Mouse (Mus musculus): Measurements from ENCODE around the gene F13b.

F13b gene

DNA sequence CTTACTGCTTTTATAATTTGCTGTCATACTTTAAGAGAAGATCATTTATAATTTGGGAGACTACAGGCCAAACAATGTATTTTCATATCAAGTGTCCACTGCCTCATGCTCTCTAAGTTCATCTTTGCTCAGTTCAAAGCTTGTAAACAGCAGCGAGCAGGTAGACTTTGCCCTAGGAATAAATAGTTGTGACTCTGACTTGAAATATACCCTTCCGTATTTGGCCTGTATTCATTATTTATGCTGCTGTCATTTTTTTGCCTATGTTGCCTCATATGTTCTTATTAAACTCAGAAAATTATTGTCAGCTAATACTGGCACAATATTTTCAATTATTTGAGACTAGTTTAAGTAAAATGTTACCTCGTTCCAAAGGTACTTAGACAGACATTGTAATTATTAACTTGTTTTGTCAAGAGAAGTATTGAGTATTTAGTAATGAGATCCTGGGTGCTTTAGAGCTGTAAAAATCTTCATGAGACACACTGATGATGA is at the start of gene F13b:
F13b (plus strand) TSS at position 445 of the 495 bp plus-strand sequence.
- in situ Hi-C loops (cut with MboI) = no loop called here

- in situ Hi-C loops (cut with MboI) = no loop called here
These were observed 46.9 kb upstream of the F13b start, which contains the start of gene Aspm for GRCm38 (mm10) chr1:139454340-139455225. Gene Aspm (plus strand): TSS chr1:139454772.

DNA sequence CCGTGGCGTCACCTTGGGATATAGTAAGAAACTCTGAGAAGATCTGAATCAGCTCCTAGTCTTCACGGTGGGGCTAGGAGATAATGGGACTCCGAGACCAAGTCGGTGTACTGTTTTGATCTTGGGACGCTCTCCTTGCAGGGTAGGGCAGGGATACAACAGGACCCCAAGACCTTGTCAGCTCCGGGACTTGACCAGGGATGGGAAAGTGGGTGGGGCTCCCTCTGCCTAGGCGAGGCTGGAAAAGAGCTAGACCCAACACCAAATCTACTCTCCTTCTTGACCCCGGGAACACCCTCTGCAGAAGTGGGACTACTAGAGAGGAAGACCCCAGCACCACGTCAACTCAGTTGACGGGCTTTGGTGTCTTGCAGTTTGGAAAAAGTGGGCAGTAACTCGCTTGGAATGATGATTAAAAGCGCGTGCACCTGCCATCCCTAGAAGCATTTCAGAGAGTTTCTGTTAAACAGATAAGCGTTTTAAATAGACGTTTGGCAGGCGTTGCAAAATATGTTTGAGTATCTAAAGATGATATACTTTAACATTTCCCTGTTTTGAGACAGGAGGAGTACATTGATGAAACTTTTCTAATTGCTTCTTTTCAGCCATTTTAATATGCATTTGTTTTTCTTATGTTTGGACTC is 46.2 kb upstream of the F13b start:
- in situ Hi-C loops (cut with MboI) = no loop called here

DNA sequence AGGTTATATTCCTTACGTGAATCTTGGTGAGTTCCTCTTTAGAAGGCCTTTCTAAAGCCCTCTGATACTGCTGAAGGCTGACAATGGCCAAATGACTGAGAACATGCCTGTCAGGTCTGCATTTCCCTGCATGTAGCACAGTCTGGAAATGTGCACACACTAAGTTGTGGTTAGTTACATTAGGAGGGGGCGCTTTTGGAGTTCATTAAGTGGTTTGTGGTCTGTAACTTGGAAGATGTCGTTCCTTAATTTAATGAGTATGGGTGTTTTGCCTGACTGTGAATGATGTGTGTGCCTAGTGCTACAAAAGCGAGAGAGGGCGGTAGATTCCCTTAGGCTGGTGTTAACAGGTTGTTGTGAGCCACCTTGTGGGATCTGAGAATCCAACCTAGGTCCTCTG is 40.7 kb upstream of the F13b start:
- in situ Hi-C loops (cut with MboI) = no loop called here

- in situ Hi-C loops (cut with MboI) = no loop called here
These were observed 35.6 kb upstream of the F13b start for GRCm38 (mm10) chr1:139465936-139466335.

- in situ Hi-C loops (cut with MboI) = no loop called here
These were observed 22.6 kb upstream of the F13b start for GRCm38 (mm10) chr1:139478898-139479297.

DNA sequence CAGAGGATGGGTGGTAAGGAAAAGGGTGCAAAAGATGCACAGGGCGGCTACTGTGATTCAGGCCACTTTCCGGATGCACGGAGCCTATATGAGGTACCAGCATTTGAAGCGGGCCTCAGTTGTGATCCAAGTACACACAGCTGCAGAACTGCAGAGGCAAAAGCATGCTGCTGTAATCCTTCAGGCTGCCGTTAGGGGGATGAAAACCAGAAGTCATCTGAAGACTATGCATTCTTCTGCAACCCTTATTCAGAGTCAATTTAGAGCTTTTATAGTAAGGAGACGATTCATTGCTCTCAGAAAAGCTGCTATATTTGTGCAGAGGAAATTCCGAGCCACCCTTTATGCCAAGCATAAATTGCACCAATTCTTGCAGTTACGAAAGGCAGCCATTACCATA is 21.3 kb upstream of the F13b start:
- in situ Hi-C loops (cut with MboI) = no loop called here

GRCm38 (mm10) chr1:139481146-139481545 is 20.4 kb upstream of the F13b start:
- in situ Hi-C loops (cut with MboI) = no loop called here

DNA sequence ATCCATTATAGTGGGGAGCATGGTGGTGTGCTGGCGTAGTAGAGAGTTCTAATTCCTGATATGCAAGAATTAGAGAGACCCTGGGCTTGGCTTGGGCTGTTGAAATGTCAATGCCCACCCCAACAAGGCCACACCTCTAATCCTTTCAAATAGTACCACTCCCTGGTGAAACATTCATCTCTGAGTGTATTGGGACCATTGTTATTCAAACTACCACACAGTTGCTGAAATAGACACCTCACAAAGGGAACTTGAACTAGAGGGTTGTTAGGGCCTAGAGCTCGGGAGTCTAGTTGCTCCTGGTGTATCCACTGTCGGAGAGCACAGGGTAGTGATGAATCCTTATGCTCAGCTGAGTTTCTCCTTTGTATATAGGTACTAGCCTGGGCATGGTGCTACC is 6.9 kb upstream of the F13b start:
- in situ Hi-C loops (cut with MboI) = no loop called here

- in situ Hi-C loops (cut with MboI) = no loop called here
These were observed 6.1 kb upstream of the F13b start for GRCm38 (mm10) chr1:139495408-139495807.

DNA sequence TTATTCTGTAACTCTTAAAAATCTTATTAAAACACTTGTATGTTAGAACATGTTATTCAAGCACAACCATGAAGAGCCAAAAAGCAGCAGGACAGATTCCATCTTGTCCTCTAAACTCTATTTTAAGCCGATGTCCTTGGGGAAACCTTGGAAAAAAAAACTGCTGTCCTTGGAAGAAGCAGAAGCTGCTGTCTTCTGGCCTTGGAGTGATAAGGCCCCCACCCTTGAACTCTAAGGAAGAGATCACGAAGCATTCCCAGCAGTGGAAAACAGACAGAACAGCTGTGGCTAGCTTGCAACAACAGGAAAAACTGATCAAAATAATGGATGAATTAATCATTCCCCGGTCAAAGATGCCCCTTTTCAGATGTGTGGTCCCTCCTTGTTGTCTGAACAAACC is 5.3 kb upstream of the F13b start:
- in situ Hi-C loops (cut with MboI) = no loop called here

GRCm38 (mm10) chr1:139499751-139500150 is 1.8 kb upstream of the F13b start:
- in situ Hi-C loops (cut with MboI) = no loop called here

DNA sequence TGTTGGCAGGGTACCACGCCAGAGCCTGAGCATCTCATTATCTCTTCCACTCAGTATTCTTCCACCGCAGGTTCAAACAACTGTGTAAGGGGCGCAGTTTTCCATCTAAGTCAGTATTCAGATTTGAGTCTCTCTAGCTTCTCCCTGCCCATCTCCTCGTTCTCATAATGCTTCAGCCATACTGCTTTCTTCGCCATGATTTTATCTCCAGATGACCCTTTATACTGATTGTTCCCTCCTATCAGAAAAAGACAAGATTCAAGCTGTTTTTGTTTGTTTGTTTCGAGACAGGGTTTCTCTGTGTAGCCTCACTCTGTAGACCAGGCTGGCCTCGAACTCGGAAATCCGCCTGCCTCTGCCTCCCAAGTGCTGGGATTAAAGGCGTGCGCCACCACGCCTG is 13.1 kb downstream of the F13b start:
- in situ Hi-C loops (cut with MboI) = no loop called here

DNA sequence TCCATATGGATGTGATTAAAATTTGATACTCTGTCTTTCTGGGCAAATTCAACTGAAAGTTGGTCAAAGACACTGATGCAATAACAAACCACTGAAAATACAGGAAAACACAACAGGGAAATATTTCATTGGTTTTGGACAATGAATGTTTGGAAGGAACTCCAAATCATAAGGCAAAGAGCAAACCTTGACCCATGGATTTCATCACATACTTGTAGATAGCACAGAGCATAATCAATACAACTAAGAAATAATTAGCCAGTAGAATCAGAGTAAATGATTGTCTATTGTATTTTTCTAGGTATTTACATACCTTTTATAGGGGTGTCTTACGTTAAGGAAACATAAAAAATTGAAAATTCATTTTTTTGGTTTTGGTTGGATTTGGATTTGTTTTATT is 47.0 kb downstream of the F13b start:
- in situ Hi-C loops (cut with MboI) = no loop called here

GRCm38 (mm10) chr1:139551311-139551710 is 49.8 kb downstream of the F13b start:
- in situ Hi-C loops (cut with MboI) = no loop called here

GRCm38 (mm10) chr1:139560024-139560423 is 58.5 kb downstream of the F13b start, which contains the start of gene Cfhr1:
Gene Cfhr1 (minus strand): TSS chr1:139560272.
- in situ Hi-C loops (cut with MboI) = no loop called here

Data from mature B cell (primary cell).